Mouse (Mus musculus) heart, embryonic 15.5 days (tissue): Measurements from ENCODE around the gene Fam19a2. TPM values are rescaled to one million over a fixed set of nuclear protein-coding genes. Genes with fewer than 3 reads are reported as not detected.

Source experiments
- ATAC-seq: fragments of 200-750 bp; cut with Nextera tagmentation; replicated peaks from 2 replicates; pipeline ENCODE4 v1.8.0; 2017; ENCODE audit warnings: low read depth, moderate TSS enrichment; ENCODE audit not compliant: insufficient number of reproducible peaks, insufficient read depth, low FRiP score
- H3K27ac ChIP-seq: fragments of 300-500 bp; sonication (generic); 2 replicates; pipeline ENCODE4 v1.5.1; 2015; ENCODE audit warnings: mild to moderate bottlenecking, inconsistent platforms
- H3K27me3 ChIP-seq: fragments of 300-500 bp; sonication (generic); 2 replicates; pipeline ENCODE4 v1.6.1; 2015; ENCODE audit warnings: inconsistent platforms
- H3K36me3 ChIP-seq: fragments of 300-500 bp; sonication (generic); 2 replicates; pipeline ENCODE4 v1.6.1; 2015; ENCODE audit warnings: mild to moderate bottlenecking, inconsistent platforms
- H3K4me1 ChIP-seq: fragments of 300-500 bp; sonication (generic); replicated peaks from 2 replicates; pipeline ENCODE4 v1.6.1; 2015; ENCODE audit warnings: inconsistent platforms
- H3K4me2 ChIP-seq: fragments of 300-500 bp; sonication (generic); 2 replicates; pipeline ENCODE4 v1.6.1; 2015; ENCODE audit warnings: inconsistent platforms, mild to moderate bottlenecking, moderate library complexity
- H3K4me3 ChIP-seq: fragments of 300-500 bp; sonication (generic); 2 replicates; pipeline ENCODE4 v1.5.1; 2015; ENCODE audit warnings: mild to moderate bottlenecking, inconsistent platforms
- H3K9ac ChIP-seq: fragments of 300-500 bp; sonication (generic); 2 replicates; pipeline ENCODE4 v1.6.1; 2015; ENCODE audit warnings: mild to moderate bottlenecking, inconsistent platforms
- H3K9me3 ChIP-seq: fragments of 300-500 bp; sonication (generic); replicated peaks from 2 replicates; pipeline ENCODE4 v1.6.1; 2016; ENCODE audit warnings: inconsistent platforms
- WGBS: fragments of 180-500 bp; shearing (Covaris S2); methylation state at CpG from one replicate; pipeline ENCODE4 v1.1.7; 2015; ENCODE audit warnings: mixed read lengths; 5-methylcytosine and 5-hydroxymethylcytosine counted together
- polyA plus RNA-seq: library from polyadenylated mRNA; unstranded; fragments of >200 nt; fragmentation: Nextera tagmentation; extraction: Ambion mirVana; gene quantifications from 2 replicates; pipeline ENCODE4 v1.2.1, GENCODE M21; 2015

Gene Fam19a2
- polyA plus RNA-seq, 1 experiment from 2014 or later, result 0.55 TPM

- Histone ChIP-seq H3K9me3 (no peaks in the 10 kb centered on the region), H3K4me1 (no peaks in the 10 kb centered on the region), H3K27me3 (no peaks in the 10 kb centered on the region), H3K4me2 (no peak overlapping the region), H3K4me3 (no peak overlapping the region), H3K9ac (no peak overlapping the region), H3K27ac (no peak overlapping the region), H3K36me3 (no peaks in the 10 kb centered on the region)
- ATAC-seq, result no peak
These were observed 43.5 kb downstream of the Fam19a2 start for GRCm38 (mm10) chr10:123307300-123307699.

- no peaks in the 10 kb centered on the region for H3K4me1 ChIP-seq
- H3K36me3 ChIP-seq, result no peaks in the 10 kb centered on the region
- no peak overlapping the region for H3K4me3 ChIP-seq
- no peak overlapping the region for H3K4me2 ChIP-seq
- no peaks in the 10 kb centered on the region for H3K9me3 ChIP-seq
- 86% methylated on average over 3 of the region's 3 CpGs for WGBS
- H3K9ac ChIP-seq, result no peak overlapping the region
- H3K27ac ChIP-seq, result no peak overlapping the region
- no peak for ATAC-seq
- no peaks in the 10 kb centered on the region for H3K27me3 ChIP-seq
These were observed 62.5 kb downstream of the Fam19a2 start for GRCm38 (mm10) chr10:123326271-123326670.

GRCm38 (mm10) chr10:123341280-123341679 is 77.5 kb downstream of the Fam19a2 start:
- Histone ChIP-seq H3K9me3 (no peaks in the 10 kb centered on the region), H3K9ac (no peak overlapping the region), H3K4me2 (no peak overlapping the region), H3K36me3 (no peaks in the 10 kb centered on the region), H3K27ac (no peak overlapping the region), H3K4me3 (no peak overlapping the region), H3K27me3 (no peaks in the 10 kb centered on the region), H3K4me1 (no peaks in the 10 kb centered on the region)
- WGBS, result 51% methylated on average over 5 of the region's 5 CpGs
- ATAC-seq, result no peak

- Histone ChIP-seq H3K27ac (no peak overlapping the region), H3K27me3 (no peaks in the 10 kb centered on the region), H3K9me3 (no peaks in the 10 kb centered on the region), H3K4me3 (no peak overlapping the region), H3K36me3 (no peaks in the 10 kb centered on the region), H3K9ac (no peak overlapping the region), H3K4me2 (no peak overlapping the region), H3K4me1 (no peaks in the 10 kb centered on the region)
- ATAC-seq, result no peak
- 23% methylated on average over 5 of the region's 5 CpGs for WGBS
These were observed 78.9 kb downstream of the Fam19a2 start for GRCm38 (mm10) chr10:123342591-123343236.

GRCm38 (mm10) chr10:123346301-123346700 is 82.5 kb downstream of the Fam19a2 start:
- Histone ChIP-seq H3K27ac (no peak overlapping the region), H3K4me3 (no peak overlapping the region), H3K9ac (no peak overlapping the region), H3K36me3 (no peaks in the 10 kb centered on the region), H3K4me1 (no peaks in the 10 kb centered on the region), H3K27me3 (no peaks in the 10 kb centered on the region), H3K9me3 (no peaks in the 10 kb centered on the region), H3K4me2 (no peak overlapping the region)
- WGBS, result 90% methylated on average over 8 of the region's 8 CpGs
- no peak for ATAC-seq

- Histone ChIP-seq H3K27ac (no peak overlapping the region), H3K9ac (no peak overlapping the region), H3K9me3 (no peaks in the 10 kb centered on the region), H3K4me2 (no peak overlapping the region), H3K36me3 (no peaks in the 10 kb centered on the region), H3K4me1 (no peaks in the 10 kb centered on the region), H3K27me3 (no peaks in the 10 kb centered on the region), H3K4me3 (no peak overlapping the region)
- ATAC-seq, result no peak
- WGBS, result 51% methylated on average over 5 of the region's 5 CpGs
These were observed 89.9 kb downstream of the Fam19a2 start for GRCm38 (mm10) chr10:123353667-123354066.

GRCm38 (mm10) chr10:123357010-123357409 is 93.2 kb downstream of the Fam19a2 start:
- Histone ChIP-seq H3K36me3 (no peaks in the 10 kb centered on the region), H3K9ac (no peak overlapping the region), H3K4me1 (peaks cover 5% of the 10 kb centered on the region; the same call in 1 of the 2 replicates), H3K27ac (no peak overlapping the region), H3K27me3 (no peaks in the 10 kb centered on the region), H3K4me3 (no peak overlapping the region), H3K4me2 (no peak overlapping the region), H3K9me3 (no peaks in the 10 kb centered on the region)
- 79% methylated on average over 6 of the region's 6 CpGs for WGBS
- no peak for ATAC-seq

GRCm38 (mm10) chr10:123360492-123360891 is 96.7 kb downstream of the Fam19a2 start:
- no peaks in the 10 kb centered on the region for H3K27me3 ChIP-seq
- H3K4me3 ChIP-seq, result no peak overlapping the region
- H3K9me3 ChIP-seq, result no peaks in the 10 kb centered on the region
- H3K4me2 ChIP-seq, result peak overlapping the region; percentile 9; the same call in 1 of the 2 replicates
- no peaks in the 10 kb centered on the region for H3K36me3 ChIP-seq
- H3K9ac ChIP-seq, result no peak overlapping the region
- 44% methylated on average over 14 of the region's 14 CpGs for WGBS
- ATAC-seq, result no peak
- H3K4me1 ChIP-seq, result peaks cover 5% of the 10 kb centered on the region; the same call in 1 of the 2 replicates
- no peak overlapping the region for H3K27ac ChIP-seq

GRCm38 (mm10) chr10:123364628-123365027 is 100.8 kb downstream of the Fam19a2 start:
- 51% methylated on average over 4 of the region's 4 CpGs for WGBS
- ATAC-seq, result no peak

GRCm38 (mm10) chr10:123367152-123367864 is 103.5 kb downstream of the Fam19a2 start:
- WGBS, result 78% methylated on average over 15 of the region's 15 CpGs
- no peak overlapping the region for H3K4me3 ChIP-seq
- H3K4me2 ChIP-seq, result no peak overlapping the region
- ATAC-seq, result no peak
- H3K27me3 ChIP-seq, result no peaks in the 10 kb centered on the region
- H3K9me3 ChIP-seq, result no peaks in the 10 kb centered on the region
- no peaks in the 10 kb centered on the region for H3K36me3 ChIP-seq
- no peaks in the 10 kb centered on the region for H3K4me1 ChIP-seq
- no peak overlapping the region for H3K27ac ChIP-seq
- H3K9ac ChIP-seq, result no peak overlapping the region

More at GRCm38 (mm10) chr10:123364628-123365027, 100.8 kb downstream of the Fam19a2 start:
- Histone ChIP-seq H3K4me1 (peaks cover 5% of the 10 kb centered on the region; the same call in 1 of the 2 replicates), H3K9ac (no peak overlapping the region), H3K27me3 (no peaks in the 10 kb centered on the region), H3K4me3 (no peak overlapping the region), H3K27ac (no peak overlapping the region), H3K9me3 (no peaks in the 10 kb centered on the region), H3K4me2 (no peak overlapping the region), H3K36me3 (no peaks in the 10 kb centered on the region)

GRCm38 (mm10) chr10:123383277-123383676 is 119.5 kb downstream of the Fam19a2 start:
- Histone ChIP-seq H3K27ac (no peak overlapping the region), H3K36me3 (no peaks in the 10 kb centered on the region), H3K27me3 (no peaks in the 10 kb centered on the region), H3K4me3 (no peak overlapping the region), H3K4me2 (no peak overlapping the region), H3K9ac (no peak overlapping the region), H3K4me1 (no peaks in the 10 kb centered on the region), H3K9me3 (no peaks in the 10 kb centered on the region)
- ATAC-seq, result no peak
- 55% methylated on average over 2 of the region's 2 CpGs for WGBS

GRCm38 (mm10) chr10:123385641-123386040 is 121.8 kb downstream of the Fam19a2 start:
- Histone ChIP-seq H3K9me3 (no peaks in the 10 kb centered on the region), H3K4me3 (no peak overlapping the region), H3K27me3 (no peaks in the 10 kb centered on the region), H3K9ac (no peak overlapping the region), H3K4me2 (no peak overlapping the region), H3K27ac (no peak overlapping the region), H3K4me1 (no peaks in the 10 kb centered on the region), H3K36me3 (no peaks in the 10 kb centered on the region)
- 67% methylated on average over 6 of the region's 6 CpGs for WGBS
- ATAC-seq, result no peak
